Mouse (Mus musculus): ENCODE data around the gene A630073D07Rik.
"Not testable (repeated sequence)": the region's sequence is repeated elsewhere in the genome, so short reads cannot be mapped to it uniquely, and the experiment has no call there.

Gene A630073D07Rik

DNA sequence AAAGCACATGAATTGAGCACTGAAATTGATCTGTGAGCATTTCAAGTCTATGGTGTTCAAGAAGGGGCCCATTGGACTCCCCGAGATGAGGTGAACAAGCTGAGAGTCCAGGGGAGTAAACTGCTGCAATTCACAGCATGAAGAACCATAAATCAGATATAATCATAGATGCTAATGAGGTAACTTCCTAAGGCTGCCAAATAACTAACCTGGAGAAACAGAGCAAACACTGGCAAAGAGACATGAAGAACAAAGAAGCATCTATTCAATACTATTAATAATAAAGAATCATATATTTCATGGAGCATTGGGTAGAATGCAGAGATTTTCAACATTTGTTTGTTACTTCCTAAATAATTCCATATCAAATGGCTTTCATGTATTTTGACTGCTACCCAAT is at the start of gene A630073D07Rik:
Gene A630073D07Rik (minus strand): TSS at position 101 of the 400 bp plus-strand sequence.
- no peak for DNase-seq (ENCODE audit: low read depth, low spot score)

DNA sequence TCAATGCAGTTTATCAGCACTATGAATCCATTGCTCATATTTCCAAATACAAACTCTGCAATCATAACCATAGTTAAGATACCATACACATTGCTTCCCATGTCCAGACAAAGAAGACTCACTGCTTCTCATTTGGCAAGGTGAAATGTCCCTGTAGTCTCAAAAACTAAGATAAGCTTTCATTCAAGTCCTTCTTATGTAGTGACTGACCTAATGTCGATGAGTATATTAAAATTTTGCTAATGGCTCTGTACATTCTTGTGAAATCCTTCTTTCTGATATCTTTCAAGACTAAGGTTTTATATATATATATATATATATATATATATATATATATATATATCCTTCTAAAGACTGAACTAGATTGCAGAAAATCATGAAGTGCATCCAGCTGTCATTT is 49.6 kb upstream of the A630073D07Rik start, which contains the start of gene Tas2r121:
Gene Tas2r121 (minus strand): TSS at position 101 of the 400 bp plus-strand sequence.
- DNase-seq (ENCODE audit: low read depth, low spot score): no peak

DNA sequence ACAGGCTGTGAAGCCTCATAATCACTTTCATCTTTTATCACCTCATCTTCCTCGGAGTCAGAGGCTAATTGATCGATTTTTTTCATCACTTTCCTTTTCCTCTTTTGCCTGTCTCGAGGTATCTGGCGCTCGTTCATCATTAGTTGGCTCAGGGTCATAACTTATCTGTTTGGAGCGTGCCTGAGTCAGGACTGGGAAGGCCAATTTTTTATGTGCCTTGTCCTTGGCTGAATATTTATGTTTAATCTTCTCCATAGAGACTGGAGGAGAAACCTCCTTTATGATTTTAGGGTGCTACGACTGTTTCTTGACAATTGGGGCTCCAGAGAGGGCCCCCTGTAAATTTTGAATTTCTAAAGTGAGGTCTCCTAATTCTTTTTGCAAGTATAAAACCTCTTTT is 40.3 kb upstream of the A630073D07Rik start:
- DNase-seq (ENCODE audit: low read depth, low spot score): not testable (repeated sequence)

DNA sequence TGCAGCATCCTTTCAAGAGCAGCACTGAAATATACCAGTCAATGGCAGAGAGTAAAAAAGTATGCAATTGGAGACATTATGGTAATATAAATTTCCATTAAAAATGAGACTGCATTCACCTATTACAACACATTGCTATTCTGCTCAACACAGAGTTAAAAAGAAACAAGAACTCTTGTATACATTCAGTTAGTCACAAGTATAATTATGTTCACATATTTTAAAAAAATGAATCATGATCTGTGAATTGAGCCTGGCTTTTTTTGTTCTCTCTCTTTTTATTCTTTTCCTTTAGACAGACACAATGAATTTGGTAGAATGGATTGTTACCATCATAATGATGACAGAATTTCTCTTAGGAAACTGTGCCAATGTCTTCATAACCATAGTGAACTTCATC is 5.3 kb upstream of the A630073D07Rik start, which contains the start of gene Tas2r120:
Gene Tas2r120 (plus strand): TSS at position 301 of the 400 bp plus-strand sequence.
- no peak for DNase-seq (ENCODE audit: low read depth, low spot score)

DNA sequence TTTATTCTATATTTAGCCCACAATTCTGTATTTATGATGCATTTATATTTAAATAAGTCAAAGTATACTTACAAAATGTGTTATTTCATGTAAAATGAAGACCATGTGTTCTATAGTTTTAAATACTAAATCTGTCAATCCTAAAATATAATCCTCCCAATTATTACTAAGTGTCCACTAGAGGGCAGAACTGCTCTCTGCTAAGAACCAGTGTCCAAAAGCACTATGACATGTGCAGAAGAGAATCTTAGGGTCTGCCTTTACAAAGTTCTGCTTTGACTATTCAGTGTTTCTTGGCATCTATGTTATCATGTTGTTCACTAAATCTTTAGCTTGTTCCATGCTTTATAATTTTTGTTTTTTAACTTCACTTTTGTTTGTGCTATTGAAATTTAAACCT is 1.9 kb downstream of the A630073D07Rik start:
- DNase-seq (ENCODE audit: low read depth, low spot score): peak; percentile 42

DNA sequence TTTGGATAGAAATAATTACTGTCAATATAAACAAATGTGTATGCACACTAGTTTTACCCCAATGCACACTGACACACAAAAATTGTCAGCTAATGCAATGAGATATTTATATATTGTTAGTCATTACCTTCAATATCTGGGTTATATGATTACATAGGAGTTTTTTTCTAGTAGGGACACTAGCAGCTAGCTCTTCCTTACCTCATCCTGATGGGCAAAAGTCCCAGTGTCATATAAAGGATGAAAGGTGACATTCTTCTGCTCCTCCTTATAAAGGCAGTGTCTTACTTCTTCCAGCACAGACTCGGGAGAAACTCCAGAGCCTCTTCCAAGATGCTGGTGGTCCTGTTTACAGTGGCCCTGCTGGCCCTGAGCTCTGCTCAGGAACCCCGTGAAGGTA is 55.7 kb downstream of the A630073D07Rik start, which contains the start of gene Prp2:
Gene Prp2 (plus strand): TSS at position 301 of the 400 bp plus-strand sequence.
- not testable (repeated sequence) for DNase-seq (ENCODE audit: low read depth, low spot score)
